Mouse (Mus musculus) neural tube, embryonic 15.5 days (tissue): Measurements from ENCODE around the gene Tns3. TPM values are rescaled to one million over a fixed set of nuclear protein-coding genes. Genes with fewer than 3 reads are reported as not detected.

ENCODE experiments used
- ATAC-seq: fragments of 200-750 bp; cut with Nextera tagmentation; 2 replicates; pipeline ENCODE4 v1.8.0; 2017; ENCODE audit warnings: mild to moderate bottlenecking, moderate TSS enrichment, moderate library complexity; ENCODE audit not compliant: low FRiP score
- H3K27ac ChIP-seq: fragments of 300-500 bp; sonication (generic); replicated peaks from 2 replicates; pipeline ENCODE4 v1.5.1; 2015; ENCODE audit warnings: mild to moderate bottlenecking, inconsistent platforms
- H3K27me3 ChIP-seq: fragments of 300-500 bp; sonication (generic); replicated peaks from 2 replicates; pipeline ENCODE4 v1.6.1; 2015; ENCODE audit warnings: inconsistent platforms
- H3K36me3 ChIP-seq: fragments of 300-500 bp; sonication (generic); 2 replicates; pipeline ENCODE4 v1.6.1; 2015; ENCODE audit warnings: inconsistent platforms
- H3K4me1 ChIP-seq: fragments of 300-500 bp; sonication (generic); 2 replicates; pipeline ENCODE4 v1.6.1; 2015; ENCODE audit warnings: inconsistent platforms
- H3K4me2 ChIP-seq: fragments of 300-500 bp; sonication (generic); 2 replicates; pipeline ENCODE4 v1.6.1; 2015; ENCODE audit warnings: inconsistent platforms, mild to moderate bottlenecking, moderate library complexity
- H3K4me3 ChIP-seq: fragments of 300-500 bp; sonication (generic); replicated peaks from 2 replicates; pipeline ENCODE4 v1.5.1; 2015; ENCODE audit warnings: mild to moderate bottlenecking, inconsistent platforms
- H3K9ac ChIP-seq: fragments of 300-500 bp; sonication (generic); replicated peaks from 2 replicates; pipeline ENCODE4 v1.6.1; 2015; ENCODE audit warnings: mild to moderate bottlenecking, inconsistent platforms
- H3K9me3 ChIP-seq: fragments of 300-500 bp; sonication (generic); replicated peaks from 2 replicates; pipeline ENCODE4 v1.6.1; 2016; ENCODE audit warnings: inconsistent platforms
- WGBS: fragments of 180-500 bp; shearing (Covaris S2); methylation state at CpG from one replicate; pipeline ENCODE4 v1.1.7; 2015; ENCODE audit warnings: mixed read lengths; 5-methylcytosine and 5-hydroxymethylcytosine counted together
- polyA plus RNA-seq: library from polyadenylated mRNA; unstranded; fragments of >200 nt; fragmentation: Nextera tagmentation; extraction: Ambion mirVana; gene quantifications from 2 replicates; pipeline ENCODE4 v1.2.1, GENCODE M21; 2015

The Tns3 gene
- polyA plus RNA-seq, 1 experiment from 2014 or later = 7.6 TPM

GRCm38 (mm10) chr11:8391564-8391963 lies 272.8 kb downstream of the Tns3 start:
- no peak overlapping the region for H3K27ac ChIP-seq
- H3K4me1 ChIP-seq = no peaks in the 10 kb centered on the region
- H3K36me3 ChIP-seq = no peaks in the 10 kb centered on the region
- 85% methylated on average over 5 of the region's 5 CpGs for WGBS
- H3K9me3 ChIP-seq = no peaks in the 10 kb centered on the region
- H3K4me2 ChIP-seq = no peak overlapping the region
- H3K9ac ChIP-seq = no peak overlapping the region
- no peak for ATAC-seq
- H3K4me3 ChIP-seq = no peak overlapping the region
- H3K27me3 ChIP-seq = no peaks in the 10 kb centered on the region

GRCm38 (mm10) chr11:8385891-8386405 lies 278.4 kb downstream of the Tns3 start:
- no peak overlapping the region for H3K4me2 ChIP-seq
- H3K27ac ChIP-seq = no peak overlapping the region
- no peaks in the 10 kb centered on the region for H3K4me1 ChIP-seq
- 86% methylated on average over 7 of the region's 7 CpGs for WGBS
- no peaks in the 10 kb centered on the region for H3K9me3 ChIP-seq
- no peak overlapping the region for H3K9ac ChIP-seq
- ATAC-seq = no peak
- no peak overlapping the region for H3K4me3 ChIP-seq
- H3K36me3 ChIP-seq = no peaks in the 10 kb centered on the region
- H3K27me3 ChIP-seq = no peaks in the 10 kb centered on the region
